Mouse (Mus musculus) monocyte, adult 5-6 weeks (primary cell): ENCODE data around the gene Astn2. TPM values are rescaled to one million over a fixed set of nuclear protein-coding genes. Genes with fewer than 3 reads are reported as not detected.

Source experiments
- ATAC-seq: fragments of 153-309, 156-312 bp; replicated peaks from 2 replicates; pipeline ENCODE4 v1.8.0; 2017; ENCODE audit warnings: mild to moderate bottlenecking; ENCODE audit not compliant: low TSS enrichment, insufficient number of reproducible peaks, severe bottlenecking, poor library complexity, low FRiP score
- total RNA-seq: library from RNA; stranded (forward); fragments of 200-1000, 200-491, 200-594 nt; gene quantifications from 3 replicates; pipeline ENCODE4 v1.2.3, GENCODE M21; 2017

The Astn2 gene
- total RNA-seq, 1 experiment from 2014 or later = not detected

DNA sequence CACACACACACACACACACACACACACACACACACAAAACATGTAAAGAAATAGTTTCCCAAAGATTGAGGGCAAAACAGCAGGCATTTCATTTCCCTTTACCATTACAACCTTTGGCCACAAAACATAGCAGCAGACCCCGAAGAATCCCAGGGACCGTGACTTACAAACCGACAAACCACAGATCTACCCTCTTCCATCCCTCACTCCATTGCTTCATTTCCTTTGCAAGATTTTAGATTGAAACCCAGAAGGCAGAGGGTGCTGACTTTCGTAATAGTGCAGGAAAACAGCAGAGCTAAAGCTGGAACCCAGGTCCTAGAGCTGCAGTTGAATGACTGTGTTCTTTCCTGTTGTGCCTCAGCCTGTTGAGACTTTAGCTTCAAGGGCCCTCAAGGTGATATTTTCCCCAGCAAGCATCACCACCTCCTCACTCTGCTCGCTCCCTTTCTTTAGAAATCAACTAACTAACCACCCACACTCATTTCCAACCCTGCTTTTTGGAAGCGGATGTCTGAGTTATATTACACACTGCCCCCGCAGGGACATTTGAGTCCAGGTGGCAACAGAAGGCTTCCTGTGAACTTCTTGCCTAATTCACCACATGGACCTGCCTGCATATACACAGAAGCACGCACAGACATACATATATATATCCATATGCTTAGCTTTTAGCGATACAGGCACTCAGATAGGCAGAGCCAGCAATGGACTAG, 181.7 kb downstream of the Astn2 start:
- ATAC-seq = no peak

GRCm38 (mm10) chr4:66215170-66215618, 189.2 kb downstream of the Astn2 start:
- ATAC-seq = no peak

- no peak for ATAC-seq
These were observed 214.8 kb downstream of the Astn2 start for GRCm38 (mm10) chr4:66189636-66190035.

- no peak for ATAC-seq
These were observed 228.4 kb downstream of the Astn2 start for GRCm38 (mm10) chr4:66175887-66176533.

DNA sequence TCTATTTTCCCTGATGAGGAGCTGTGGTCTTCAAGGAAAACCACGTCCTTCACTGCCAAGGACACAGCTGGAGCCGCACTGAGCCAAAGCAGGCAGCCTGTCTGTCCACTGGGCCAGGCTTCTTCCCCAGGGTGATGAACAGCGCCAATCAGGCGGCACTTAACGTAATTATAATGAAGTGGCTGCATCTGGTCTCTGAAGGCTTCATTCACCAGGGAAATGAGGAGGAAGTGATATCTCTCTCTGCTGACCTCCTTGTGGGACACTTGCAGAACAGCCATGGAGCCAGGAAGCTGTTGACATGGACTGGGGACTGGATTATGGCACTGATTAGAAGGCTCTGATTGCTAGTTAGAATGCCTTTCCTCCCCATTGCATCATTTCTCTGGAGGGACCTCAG, 232.8 kb downstream of the Astn2 start:
- ATAC-seq = no peak

DNA sequence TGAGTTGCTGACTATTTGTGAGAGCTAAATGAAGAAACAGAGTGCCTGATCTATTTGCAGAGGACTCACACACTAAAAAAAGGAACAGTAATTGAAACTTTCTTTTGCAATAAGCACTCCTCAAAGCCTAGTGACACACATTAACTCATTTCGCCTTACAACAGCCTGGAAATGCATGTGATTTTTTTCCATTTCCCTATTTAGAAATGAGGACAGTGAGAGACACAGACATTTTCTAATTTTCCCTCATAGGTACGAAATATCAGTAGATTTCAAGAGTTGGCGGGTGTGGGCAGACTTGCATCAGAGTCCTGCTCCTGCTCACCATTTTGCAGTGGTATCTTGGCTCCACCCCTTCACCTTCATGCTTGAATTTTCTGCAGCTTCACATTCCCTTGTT, 233.6 kb downstream of the Astn2 start:
- ATAC-seq = no peak

DNA sequence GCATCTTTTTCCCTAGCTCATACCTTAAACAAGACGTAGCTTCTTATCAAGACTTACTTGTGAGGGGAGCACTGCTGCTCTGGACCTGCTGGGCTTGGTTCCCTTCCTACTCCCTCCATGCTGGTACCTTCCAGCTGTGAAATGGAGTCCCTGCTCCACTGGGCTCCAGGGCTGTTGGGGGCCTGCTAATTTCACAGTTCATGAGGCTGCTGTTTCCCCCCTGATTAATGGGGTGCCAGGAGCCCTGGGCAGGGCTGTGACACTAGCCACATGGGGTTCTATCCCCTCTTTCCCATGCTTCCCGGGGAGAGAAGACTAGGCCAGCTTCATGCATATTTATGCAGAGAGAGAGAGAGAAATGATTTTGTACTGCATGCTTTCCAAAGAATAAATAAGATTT, 234.9 kb downstream of the Astn2 start:
- ATAC-seq = no peak

- ATAC-seq = no peak
These were observed 245.7 kb downstream of the Astn2 start for GRCm38 (mm10) chr4:66158714-66159113.

DNA sequence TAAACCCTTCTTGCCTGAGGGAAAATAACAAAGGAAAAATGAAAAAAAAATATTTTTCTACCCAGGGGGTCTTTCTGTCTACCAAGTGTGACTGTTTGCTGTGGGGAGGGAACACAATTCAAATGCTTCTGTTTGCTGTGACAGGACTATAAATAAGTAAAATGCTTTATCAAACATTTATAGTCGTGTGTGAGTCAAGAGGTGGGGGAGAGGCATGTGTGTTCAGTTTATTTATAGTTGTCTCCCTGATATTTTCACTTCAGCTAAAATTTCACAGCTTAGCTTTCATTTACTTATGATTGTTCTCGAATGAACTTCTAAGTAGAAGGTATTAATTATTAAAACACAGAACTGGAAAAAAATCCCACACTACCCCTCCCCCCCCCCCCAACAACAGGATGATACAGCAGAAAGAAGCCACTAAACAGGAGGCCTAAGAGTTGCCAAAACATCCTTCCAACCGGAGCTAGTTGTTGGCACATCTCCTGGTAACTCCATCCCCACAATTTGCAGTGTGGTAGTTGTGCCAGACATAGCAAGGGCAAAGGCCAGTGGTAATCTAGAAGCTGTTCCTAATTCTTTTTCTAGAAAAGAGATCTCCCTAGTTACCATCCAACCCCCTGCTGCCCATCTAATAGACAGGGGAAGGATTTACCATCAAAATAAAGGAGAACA, 246.8 kb downstream of the Astn2 start:
- ATAC-seq = no peak

DNA sequence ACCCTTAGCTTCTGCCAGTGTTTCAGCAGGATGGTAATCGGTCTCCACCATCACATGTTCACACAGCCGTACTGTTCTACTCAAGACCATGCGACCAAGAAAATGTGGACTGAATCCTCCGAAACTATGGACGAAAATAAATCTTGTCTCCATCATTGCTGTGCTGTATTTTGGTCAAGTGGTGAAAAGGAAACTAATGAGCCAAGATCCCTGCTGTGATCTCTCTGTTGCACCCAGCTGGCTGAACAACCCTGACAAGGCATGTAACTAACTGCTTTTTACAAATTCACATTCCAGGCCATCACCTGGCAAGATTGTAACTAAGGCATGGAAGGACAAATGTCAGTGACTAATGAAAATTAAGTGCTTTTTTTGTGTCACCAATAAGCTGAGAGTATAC, 257.9 kb downstream of the Astn2 start:
- no peak for ATAC-seq

DNA sequence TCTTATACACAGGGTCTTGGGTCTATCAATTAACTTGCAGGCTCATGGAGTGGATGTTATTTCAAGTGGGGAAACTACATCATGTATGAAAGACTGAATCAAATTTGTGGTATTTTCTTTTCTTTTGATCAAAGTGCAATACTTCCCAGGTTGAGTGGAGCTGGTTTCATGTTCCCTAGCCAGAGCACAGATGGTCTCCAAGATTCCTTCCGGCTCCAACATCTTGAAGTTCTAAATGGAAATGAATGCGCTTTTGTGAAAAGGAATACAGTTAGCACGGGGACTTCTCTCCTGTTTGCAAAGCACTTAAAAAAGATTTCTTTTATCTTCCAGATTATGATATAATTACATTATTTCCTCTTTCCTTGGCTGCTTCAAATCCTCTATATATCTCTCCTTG, 278.2 kb downstream of the Astn2 start:
- no peak for ATAC-seq

- no peak for ATAC-seq
These were observed 281.5 kb downstream of the Astn2 start for GRCm38 (mm10) chr4:66122766-66123358.

DNA sequence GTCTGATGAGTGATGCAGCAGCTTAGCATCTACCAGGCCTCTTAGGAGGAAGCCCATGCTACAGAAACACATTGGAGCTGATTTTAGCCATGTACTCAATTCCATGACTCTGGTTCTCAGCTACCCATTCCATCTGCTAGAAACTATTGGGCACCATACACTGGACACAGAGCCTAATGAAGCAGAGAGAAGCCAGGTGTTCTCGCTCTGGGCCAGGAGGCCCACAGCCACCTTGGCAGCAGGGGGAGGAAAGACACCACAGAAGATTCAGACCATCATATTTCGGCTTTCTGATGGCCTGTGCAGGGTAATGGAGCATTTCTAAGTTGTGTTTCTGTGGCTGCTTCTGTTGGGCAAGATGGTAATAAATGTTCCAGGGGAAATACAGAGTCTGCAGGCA, 290.2 kb downstream of the Astn2 start:
- ATAC-seq = no peak

GRCm38 (mm10) chr4:66102037-66102436, 302.4 kb downstream of the Astn2 start:
- ATAC-seq = no peak

DNA sequence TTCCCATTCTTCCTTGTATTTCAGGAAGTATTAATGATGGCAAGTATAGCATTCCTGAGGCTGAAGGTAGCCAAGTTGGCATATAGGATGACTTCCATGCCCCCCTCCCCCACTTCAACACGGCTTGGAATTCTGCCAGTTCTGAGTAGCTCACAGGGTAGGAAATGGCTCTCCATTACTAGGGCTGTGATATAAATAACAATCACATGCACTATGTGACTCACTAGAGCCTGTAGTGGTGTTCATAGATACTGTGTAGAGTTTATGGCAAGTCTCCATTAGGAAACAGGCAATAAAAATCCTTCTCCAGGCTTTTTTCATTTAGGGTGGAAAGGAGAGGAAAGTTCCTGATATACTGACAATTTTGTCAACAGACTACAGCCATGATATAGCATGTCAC, 306.8 kb downstream of the Astn2 start:
- no peak for ATAC-seq

GRCm38 (mm10) chr4:66096104-66096503, 308.3 kb downstream of the Astn2 start:
- no peak for ATAC-seq

- ATAC-seq = no peak
These were observed 347.2 kb downstream of the Astn2 start for GRCm38 (mm10) chr4:66057161-66057560.

DNA sequence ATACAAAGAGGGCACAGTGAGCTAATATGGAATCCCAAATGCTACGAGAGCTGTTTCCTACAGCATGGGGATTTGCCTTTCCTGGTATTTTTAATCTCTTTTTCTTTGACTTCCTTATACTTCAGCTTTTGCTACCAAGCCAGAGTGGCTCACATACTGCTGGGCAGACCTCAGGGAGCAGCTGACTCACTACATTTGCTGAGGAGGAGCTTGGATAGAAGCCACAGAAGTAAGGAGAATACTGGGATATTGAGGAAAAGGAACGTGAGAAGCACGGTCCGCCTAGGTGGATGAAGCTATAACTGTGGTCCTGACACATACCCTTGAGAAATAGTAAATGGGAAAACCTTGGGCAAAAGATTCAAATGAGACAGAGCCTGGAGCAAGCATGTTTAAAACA, 348.7 kb downstream of the Astn2 start:
- no peak for ATAC-seq

DNA sequence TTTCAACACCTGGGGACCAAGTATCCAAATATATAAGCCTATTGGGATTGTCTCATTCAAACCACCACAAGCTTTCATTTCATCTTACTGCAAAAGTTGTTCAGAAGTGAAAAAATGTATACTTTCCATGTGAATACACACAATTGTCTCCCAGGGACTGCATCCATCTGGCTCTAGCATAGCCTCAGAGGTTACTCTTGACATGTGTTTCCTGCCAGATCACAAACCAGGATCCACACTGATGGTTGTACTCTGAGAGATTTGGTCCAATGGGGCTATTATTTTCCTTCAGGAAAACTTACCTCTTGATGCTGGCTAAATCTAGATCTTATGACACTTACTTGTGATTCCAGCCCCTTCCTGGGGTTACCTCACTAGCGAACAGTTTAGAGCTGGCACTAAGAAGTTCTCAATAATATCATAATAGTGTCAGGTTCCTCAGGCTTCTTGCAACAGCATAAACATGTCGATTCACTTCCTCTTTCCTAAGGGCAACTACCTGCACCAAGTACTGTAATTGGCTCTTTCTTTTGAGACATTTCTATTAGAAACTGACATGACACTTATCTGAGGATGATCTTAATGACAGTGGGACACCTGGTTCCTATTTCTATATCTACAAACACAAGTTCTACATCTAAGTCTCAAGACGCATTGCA, 361.3 kb downstream of the Astn2 start:
- ATAC-seq = no peak
